Mouse (Mus musculus) frontal cortex, adult 2 months (tissue): ENCODE measurements around the gene Efna2. TPM values are rescaled to one million over a fixed set of nuclear protein-coding genes. Genes with fewer than 3 reads are reported as not detected.

Source experiments
- DNase-seq, 2 experiments: peaks; one replicate each; pipeline ENCODE4 v3.0.0; 2022; ENCODE audit warnings: low spot score in 1 of 2; ENCODE audit errors: extremely low spot score in 1 of 2
- polyA plus RNA-seq: library from polyadenylated mRNA; depleted of rRNA; stranded (reverse); fragments of >200 nt; gene quantifications from 2 replicates; pipeline ENCODE4 v1.2.3, GENCODE M21; 2012

The Efna2 gene
- polyA plus RNA-seq, 1 experiment: 8.2 TPM

DNA sequence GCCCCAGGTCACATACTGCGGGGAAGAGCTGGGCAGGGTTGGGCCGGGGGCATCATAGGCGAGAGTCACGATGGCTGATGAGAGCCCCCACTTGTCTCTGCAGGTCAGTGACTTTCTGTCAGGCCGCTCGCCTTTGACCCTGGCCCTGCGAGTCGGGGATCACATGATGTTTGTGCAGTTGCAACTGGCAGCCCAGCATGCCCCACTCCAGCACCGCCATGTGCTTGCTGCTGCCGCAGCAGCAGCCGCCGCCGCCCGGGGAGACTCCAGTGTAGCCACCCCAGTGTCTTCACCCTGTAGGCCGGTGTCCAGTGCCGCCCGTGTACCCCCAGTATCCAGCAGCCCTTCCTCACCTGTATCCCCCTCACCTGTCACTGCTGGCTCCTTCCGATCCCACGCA, 25.6 kb upstream of the Efna2 start:
- no peak for DNase-seq

DNA sequence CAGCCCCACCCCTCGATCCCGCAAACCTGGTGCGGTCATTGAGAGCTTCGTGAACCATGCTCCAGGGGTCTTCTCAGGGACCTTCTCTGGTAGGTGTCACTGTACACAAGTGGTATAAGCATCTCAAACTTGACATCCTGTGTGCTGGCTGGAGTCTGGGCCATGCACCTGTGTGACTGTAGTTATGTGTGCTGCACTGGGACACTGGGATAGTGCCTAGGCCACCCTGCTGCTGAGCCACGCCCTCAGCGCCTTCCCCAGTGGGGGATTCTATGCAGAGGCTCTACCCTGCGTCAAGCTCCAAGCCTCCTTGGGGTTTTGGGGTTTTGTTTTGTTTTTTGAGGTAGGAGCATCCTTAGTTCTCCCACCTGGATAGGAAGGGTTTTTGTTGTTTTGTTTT, 24.9 kb upstream of the Efna2 start:
- DNase-seq: no peak

DNA sequence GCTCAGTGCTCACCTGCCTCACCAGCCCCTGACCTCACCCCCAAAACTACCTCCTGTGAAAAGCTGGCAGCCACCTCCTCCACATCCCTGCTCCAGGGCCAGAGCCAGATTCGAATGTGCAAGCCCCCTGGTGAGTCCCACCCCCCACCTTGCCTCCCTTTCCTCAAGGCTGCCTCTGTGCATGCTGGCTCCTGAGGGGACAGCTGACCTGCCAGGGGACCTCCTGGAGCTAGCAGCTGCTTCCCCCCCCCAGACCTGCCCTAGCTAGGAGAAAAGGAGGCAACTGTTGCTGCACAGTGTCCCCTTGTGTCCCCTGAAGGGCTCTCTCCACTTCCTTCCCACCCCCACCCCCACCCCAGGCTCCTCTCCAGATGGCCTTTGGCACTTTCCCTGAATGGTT, 24.0 kb upstream of the Efna2 start:
- no peak for DNase-seq

DNA sequence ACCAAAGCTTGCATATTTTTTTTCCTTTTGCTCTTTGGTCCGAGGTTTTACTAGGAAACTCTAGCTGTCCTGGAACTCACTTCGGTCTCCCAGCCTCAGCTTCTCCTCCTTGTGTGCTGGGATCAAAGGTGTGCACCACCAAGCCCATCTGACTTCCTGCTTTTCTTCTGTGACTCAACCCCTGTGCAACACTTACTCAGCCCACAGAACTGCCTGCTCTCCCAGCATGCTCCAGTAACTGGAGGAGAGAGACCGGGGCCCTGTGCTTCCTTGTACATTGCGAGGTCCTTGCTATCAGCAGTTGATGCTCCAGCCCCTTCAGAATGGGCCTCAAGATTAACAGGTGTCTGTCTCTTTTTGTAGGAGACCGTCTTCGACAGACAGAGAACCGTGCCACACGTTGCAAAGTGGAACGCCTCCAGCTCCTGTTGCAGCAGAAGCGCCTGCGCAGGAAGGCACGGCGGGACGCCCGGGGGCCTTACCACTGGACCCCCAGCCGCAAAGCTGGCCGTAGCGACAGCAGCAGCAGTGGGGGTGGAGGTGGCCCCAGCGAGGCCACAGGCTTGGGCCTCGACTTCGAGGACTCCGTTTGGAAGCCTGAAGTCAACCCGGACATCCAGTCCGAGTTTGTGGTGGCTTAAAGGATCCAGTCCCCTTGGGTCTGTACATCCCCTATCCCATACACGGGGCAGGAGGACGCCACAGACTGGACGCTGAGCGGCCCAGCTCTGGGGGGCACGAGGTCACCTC, 23.1 kb upstream of the Efna2 start:
- peak in 1 of 2 experiments; percentile 60 for DNase-seq

DNA sequence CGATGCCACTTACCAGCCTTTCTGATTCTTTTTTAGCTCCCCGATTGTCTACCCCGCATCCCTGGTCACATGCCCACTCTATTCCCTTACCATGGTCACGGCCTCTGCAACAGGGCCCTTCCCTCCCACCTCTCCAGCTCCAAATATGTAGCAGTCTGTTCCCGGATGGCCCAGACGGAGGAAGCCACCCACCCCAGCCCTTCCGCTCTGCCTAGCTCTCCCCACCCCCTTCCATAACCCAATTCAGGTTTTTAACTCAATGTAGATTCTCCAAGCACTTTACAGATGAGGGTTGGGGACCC, 22.6 kb upstream of the Efna2 start:
- DNase-seq: no peak

DNA sequence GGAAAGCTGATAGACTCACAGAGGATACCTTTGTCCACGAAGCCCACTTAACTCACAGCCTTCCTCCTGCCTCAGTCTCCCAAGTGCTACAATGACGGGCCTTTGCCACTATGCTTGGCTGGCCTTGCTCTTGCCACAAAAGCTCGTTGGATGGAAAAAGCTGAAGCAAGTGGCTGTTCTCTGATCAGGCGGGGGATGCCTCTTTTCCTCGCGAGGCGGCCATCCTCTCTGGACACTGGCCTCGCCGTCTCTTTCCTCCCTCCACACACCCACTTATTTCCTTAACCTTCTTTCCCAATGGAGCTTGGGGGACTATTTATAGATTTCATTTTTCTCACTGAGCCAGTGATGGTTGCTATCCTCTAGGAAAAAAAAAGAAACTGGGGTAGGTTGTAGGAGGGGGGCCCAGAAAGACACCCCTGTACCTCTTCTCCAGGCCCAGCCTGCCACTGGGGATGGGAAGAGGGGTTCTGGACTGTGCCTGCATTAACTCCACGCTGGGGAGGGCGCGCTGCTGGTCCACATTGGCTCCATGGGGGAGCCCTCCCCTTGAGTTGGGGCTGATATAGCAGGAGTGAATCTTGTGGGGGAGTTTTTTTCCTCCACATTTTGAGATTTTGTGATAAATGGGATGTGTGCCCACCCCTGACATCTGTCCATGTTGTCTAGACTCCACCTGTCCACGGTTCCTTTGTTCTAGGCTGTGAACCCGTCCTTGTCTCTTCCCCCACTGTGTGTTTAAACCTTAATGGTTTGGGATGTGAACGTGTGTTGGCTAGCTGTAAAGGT, 21.9 kb upstream of the Efna2 start:
- peak in 1 of 2 experiments; percentile 60 for DNase-seq

DNA sequence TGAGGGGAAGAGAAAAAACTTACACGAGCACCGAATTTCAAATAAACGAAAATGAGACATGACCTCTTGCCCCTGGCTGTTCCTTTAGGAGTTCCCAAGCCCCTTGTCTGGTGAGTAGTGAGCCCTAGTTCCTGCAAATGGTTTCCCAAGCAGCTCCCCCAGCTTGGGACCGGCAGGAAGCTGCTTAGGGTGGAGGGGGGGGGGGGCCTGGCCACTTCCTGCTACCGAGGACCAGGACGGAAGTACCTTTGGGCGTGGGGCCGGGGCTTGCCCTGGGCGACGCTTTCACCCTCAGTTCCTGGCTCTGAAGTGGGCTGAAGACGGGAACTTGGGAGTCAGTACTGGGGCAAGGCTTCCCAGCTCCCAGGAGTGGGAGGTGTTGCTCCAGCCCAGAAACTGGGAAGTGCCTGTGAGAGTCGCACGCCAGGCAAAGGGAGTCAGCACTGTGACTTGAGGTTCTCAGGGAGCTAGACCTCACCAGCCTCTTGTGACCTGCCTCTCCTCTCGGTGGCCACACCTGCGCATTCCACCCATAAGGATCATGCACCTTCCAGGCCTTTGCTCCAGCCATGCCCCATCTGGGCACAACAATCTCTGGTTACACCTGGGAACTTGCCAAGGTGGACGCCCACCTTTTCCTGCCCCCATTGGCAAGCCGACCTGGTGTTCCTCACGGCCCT, 20.8 kb upstream of the Efna2 start:
- DNase-seq: peak in 1 of 2 experiments; percentile 63

DNA sequence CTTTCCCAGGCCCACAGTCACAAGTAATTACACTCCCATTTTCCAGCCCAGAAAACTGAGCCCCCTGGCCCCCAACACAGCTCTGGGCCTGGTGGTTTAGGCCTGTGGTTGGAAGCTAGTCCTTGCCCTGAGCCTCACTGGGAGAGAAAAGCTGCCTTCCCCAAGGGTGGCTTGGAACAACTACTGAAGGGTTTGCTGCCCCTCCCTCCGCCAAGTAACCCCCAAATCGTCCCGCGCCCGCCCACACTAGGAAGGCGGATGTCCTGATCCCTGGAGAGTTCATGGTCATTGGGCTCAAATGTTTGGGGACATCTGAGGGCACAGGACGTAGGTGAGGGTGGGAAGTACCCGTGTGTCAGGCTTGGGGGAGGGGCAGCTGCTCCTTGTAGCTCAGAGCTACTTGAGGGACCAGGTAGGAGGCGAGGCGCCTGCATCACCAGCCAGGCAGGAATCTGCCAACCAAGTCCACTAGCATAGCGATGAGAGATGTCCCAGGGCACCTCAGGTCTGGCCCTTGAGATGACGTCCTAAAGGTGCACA, 20.2 kb upstream of the Efna2 start:
- no peak for DNase-seq

DNA sequence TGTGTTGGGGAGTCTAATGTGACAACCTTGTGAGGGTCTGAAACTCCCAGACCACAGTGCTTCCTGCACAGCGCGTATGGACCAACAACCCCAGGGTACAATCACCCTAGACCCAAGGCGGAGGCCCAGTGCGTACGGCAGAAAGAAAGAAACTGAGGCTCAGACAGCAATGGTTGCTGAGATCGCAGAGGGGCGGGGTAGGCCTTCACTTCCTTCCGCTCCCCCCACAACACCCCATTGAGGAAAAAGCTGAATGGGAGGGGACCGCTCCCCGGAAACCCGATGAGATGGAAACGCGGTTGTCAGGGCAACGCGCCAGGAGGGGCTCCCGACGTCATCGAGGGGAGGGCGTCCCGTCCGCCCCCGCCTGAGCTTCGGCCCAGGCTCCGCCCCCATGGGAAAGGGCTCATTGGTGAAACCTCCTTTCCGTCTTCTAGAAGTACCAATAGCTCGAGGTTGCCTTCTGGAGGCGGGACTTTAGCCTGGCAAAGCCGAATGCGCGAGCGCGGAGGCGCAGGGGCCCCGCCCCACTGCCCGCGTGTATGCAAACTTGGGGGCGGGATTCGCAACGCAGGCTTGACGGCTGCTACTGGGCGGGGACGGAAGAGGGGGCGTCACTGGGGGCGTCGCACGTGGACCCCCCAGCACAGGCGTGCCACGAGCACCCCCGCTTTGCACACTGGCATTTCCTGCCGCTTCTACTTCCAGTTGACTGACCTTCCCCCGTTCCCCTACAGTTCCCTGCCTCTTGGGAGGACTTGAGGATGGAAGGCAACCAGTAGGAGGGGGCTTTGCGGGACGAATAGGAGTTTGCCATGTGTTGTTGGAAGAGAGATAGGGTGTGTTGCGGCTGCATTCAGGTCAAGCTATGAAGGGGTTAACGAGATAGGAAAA, 19.5 kb upstream of the Efna2 start:
- DNase-seq: peak; percentile 98 to 99

DNA sequence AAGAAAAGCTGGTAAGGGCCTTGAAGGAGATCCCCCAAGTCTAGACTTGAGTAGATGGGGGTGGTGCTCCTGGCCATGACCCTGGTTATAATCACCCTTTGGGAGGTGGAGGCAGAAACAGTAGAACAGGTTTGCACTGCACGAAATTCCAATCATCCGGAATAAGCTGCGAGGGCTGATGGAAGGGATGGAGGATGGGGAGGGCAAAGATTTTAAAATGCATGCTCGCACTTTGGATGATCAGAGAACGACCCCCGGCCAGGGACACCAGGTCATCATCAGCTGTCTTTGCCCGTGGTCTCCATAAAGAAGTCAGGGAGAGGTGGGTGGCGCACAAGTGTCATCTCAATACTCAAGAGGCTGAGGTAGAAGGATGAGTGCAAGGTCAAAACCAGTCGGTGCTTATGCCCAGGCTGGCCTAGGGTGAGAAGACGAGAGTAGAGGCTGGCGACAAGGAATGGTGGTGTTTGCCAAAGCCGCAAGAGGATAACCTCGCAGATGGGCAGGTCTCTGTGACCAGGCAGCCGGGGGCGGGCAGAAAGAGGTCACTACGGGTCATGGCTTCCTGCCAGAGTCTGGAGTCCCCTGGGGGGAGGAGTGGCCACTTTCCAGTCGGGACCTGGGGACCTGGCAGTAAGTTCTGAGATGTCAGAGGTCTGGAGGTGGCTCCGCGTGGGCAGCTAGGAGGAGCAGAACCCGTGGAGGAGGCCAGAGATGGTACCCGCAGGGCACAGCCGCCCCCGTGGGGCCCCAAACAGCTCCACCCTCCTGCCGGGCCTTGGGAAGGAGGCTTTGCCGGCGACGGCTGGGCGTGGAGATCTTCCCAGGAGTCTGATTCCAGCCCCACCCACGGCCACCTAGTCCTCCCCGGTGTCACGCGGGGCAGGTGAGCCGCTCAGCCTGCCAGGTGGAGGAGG, 18.6 kb upstream of the Efna2 start:
- peak in 1 of 2 experiments; percentile 55 for DNase-seq

DNA sequence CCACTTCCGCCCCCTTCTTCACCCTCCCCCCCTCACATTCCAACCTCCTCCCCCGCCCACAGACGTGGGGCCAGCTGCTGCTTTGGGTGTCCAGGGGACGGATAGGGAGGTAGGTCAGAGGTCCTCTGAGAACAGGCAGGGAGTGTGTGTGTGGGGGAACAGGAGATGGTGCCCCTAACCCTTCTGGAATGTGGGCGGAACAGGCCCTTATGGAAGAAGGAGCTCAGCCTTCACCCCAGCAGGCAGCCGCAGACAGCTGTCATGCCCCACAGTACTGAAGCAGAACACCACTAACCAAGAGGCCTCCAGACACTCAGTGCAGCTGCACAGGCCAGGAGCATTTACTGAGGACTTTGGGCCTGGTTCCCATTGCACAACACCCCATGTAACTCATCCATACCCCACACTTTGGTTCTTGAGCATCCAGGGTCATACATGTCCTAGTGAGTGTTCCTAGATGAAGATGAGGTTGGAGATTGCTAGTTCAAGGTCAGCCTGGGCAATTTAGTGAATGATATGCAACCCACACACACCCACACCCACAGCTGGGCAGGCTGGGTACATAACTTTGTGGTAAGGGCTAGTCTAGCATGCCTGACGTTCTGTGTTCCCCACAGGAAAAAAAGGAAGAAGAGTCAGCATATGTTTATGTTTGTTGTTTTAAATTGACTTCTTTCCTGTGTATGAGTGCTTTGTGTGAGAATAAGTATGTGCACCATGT, 17.6 kb upstream of the Efna2 start:
- DNase-seq: no peak

DNA sequence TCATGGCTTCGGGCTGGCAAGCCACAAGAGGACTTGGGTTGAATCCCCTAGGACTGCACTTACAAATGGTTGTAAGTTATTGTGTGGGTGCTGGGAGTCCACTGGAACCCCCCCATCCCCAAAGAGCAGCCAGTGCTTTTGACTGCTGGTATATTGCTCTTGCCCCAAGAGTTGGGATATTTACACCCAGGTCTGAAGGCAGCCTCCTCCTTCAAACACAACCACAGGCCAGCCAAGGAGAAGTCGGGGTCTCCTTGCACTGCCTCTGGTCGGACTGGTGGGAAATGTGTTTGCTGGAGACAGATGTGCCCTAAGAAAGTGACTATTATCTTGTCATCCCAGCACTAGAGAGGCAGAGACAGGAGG, 17.1 kb upstream of the Efna2 start:
- DNase-seq: no peak

DNA sequence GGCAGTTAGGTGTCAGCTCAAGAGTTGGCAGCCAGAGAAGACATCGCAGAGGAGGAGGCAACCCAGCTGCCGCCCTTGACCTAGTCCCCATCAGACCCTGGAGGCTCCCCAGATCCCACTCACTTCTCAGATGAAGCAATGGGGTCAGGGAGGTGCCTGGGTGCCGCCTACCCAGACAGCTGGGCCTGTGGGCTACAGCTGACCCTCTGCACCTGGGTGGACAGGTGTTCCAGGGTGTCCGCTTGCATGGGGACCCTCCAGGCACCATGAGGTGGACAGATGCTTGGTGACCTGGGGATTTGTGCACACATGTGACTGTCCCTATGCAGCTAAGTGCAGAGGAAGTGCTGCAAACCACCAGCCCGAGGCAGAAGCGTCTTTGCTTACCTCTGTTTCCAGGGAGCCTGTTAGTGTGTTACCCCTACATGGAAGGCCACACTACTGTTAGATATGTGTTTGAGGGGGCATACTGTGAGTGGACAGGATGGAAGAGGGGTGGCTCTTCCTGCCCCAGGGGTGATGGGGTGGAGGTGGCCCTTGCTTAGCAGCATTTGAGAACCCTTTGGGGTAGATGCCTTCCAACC, 16.5 kb upstream of the Efna2 start:
- no peak for DNase-seq

DNA sequence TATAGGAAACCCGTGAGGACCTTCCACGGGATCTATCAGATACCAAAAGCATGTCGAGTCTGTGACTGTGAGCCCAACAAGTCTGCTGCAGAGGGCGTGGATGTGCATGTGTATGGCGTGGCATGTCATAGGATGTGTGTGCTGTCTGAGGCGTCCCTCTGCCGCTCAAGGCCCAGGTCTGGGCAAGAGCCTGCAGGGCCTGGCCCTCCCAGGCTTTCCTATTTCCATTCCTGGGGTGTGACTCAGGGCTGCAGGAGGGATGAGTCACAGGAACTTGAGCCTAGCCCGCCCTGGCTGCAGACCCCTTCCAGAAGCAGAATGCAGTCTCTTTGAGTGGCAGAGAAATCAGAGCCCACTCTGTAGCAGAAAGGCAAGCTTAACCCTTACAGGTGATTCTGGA, 15.6 kb upstream of the Efna2 start:
- no peak for DNase-seq

DNA sequence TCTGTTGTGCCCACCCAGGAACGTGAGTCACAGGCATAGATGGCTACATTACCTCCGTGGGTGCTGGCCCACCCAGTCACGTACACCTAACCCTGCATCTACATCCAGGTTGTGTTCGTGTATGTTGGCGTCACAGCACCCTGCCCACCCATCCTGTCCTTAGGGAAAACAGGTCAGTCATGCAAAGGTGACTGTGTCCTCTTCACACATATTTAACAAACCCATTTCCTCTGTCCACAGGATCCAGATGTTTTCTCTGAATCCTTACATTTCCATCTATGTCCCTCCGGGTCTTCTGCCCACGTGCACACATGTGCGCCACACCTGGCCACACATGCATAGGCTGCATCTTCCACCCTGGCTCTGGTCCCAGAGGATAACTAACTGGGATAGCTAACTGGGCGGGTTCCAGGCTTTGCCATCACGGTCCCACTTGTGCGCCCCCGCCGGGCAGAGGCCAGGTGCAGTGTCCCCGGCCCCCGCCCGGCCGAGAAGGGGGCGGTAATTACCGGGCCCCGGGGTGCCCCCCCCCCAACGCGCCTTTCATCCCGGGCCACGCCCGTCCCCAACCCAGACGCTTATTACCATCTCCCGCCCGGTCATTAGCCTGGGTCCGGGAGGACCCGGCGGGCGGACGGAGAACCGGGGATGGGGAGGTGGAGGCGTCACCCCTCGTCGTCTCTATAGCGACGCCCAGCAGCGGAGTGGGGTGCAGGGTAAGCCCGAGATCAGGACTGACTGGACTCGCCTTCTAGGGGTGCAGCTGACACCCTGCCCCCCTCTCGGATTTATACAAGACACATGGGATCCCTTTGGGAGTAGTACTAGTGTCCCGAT, 14.9 kb upstream of the Efna2 start:
- peak in 1 of 2 experiments; percentile 33 for DNase-seq

DNA sequence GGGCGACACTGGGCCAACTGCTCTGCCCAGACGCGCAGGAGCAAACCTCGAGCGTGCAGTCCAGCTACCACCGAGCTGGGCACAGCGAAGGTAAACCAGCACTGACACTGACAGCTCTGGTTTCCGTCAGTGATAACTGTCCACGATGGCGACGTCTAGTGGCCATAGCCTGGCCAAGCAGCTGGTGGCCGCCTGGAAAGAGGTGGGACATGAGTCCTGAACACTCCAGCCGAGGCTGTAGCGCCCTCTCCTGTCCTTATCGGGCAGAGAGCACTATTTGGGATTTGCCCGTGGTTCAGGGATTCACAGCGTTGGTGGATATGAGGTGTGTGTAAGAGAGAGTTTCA, 14.3 kb upstream of the Efna2 start:
- peak; percentile 94 to 99 for DNase-seq

DNA sequence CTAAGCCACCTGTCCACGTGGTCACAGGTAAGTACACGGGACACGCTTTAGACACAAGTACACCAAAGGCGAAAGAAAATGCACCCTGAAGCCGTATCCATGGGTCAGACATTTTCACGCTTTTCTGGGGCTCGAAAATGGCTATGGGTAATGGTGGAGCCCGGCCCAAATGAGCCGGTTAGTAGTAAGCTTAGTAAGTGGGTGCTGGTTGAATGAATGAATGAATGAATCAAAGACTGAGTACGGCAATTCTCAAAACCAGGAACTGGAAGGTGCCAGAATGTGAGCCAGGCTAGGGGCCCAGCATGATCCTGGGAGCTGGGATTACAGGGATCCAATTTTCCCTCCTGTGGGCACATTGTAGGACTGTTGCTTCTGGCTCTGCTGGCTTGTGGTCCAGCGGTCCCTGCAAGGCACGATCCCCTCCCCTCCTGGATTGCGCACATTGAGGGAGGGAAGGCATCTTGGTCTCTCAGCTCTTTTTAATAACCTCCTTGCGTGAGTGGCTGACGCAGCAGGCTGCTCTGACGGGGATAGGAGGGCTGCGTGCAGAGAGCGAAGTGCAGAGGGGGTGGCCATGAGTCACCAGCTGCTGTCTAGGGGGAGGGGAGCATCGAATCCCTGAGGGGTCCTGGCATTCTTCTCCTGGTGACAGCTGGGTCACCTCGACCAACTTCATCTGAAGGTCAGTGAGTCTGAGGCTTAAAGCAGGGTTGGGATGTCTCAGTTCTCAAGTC, 13.7 kb upstream of the Efna2 start, which contains the start of gene Cirbp:
TSS of gene Cirbp (plus strand) at position 594 of the 737 bp plus-strand sequence.
- peak in 1 of 2 experiments; percentile 83 for DNase-seq
